Mouse (Mus musculus) MEL (cell line): ENCODE measurements around the gene Pip4k2a. TPM values are rescaled to one million over a fixed set of nuclear protein-coding genes. Genes with fewer than 3 reads are reported as not detected.

Experiments
- DNase-seq: peaks from one replicate; pipeline ENCODE4 v3.0.0; 2011; ENCODE audit warnings: low read depth, low spot score
- H3K27ac ChIP-seq: 2 replicates; pipeline ENCODE4 v1.5.1; 2012; ENCODE audit warnings: low read depth, mild to moderate bottlenecking, control low read depth, low read length, moderate library complexity; ENCODE audit not compliant: control insufficient read depth
- H3K27me3 ChIP-seq, 2 experiments: fragments of 150-350 bp in 1 of 2; sonication (generic) in 1 of 2; 2 replicates each; pipeline ENCODE4 v1.6.1; 2012; ENCODE audit warnings: low read length in 2 of 2, mild to moderate bottlenecking in 2 of 2, improper control_type of control experiment in 1 of 2, moderate library complexity in 1 of 2; ENCODE audit not compliant: insufficient read depth in 2 of 2, control insufficient read depth in 1 of 2
- H3K36me3 ChIP-seq, 2 experiments: 2 replicates each; pipeline ENCODE4 v1.6.1; 2012 to 2014; ENCODE audit warnings: low read length in 2 of 2, improper control_type of control experiment in 1 of 2, inconsistent platforms in 1 of 2, mild to moderate bottlenecking in 1 of 2; ENCODE audit not compliant: insufficient read depth in 2 of 2, control insufficient read depth in 1 of 2
- H3K4me1 ChIP-seq, 2 experiments: fragments of 150-350 bp in 1 of 2; sonication (generic) in 1 of 2; 2 replicates each; pipeline ENCODE4 v1.6.1; 2012; ENCODE audit warnings: low read length in 2 of 2, improper control_type of control experiment in 1 of 2, mild to moderate bottlenecking in 1 of 2; ENCODE audit not compliant: insufficient read depth in 2 of 2, control insufficient read depth in 1 of 2
- H3K4me3 ChIP-seq, 2 experiments: fragments of 150-350 bp in 1 of 2; sonication (generic) in 1 of 2; 2 replicates each; pipeline ENCODE4 v1.5.1; 2012; ENCODE audit warnings: low read depth in 2 of 2, low read length in 2 of 2, mild to moderate bottlenecking in 2 of 2, moderate library complexity in 2 of 2, control low read depth in 1 of 2, improper control_type of control experiment in 1 of 2; ENCODE audit not compliant: control insufficient read depth in 1 of 2, insufficient read depth in 1 of 2
- H3K79me2 ChIP-seq: 2 replicates; pipeline ENCODE4 v1.6.1; 2012; ENCODE audit warnings: mild to moderate bottlenecking, low read length, moderate library complexity; ENCODE audit not compliant: control insufficient read depth, poor library complexity, insufficient read depth
- H3K9ac ChIP-seq: 2 replicates; pipeline ENCODE4 v1.6.1; 2012; ENCODE audit warnings: low read depth, mild to moderate bottlenecking, control low read depth, low read length, moderate library complexity; ENCODE audit not compliant: control insufficient read depth, poor library complexity, severe bottlenecking
- H3K9me3 ChIP-seq: fragments of 150-350 bp; sonication (generic); replicated peaks from 2 replicates; pipeline ENCODE4 v1.6.1; 2012; ENCODE audit warnings: mild to moderate bottlenecking, low read length, improper control_type of control experiment, moderate library complexity; ENCODE audit not compliant: insufficient read depth
- BHLHE40 ChIP-seq: IDR thresholded peaks from 2 replicates; pipeline ENCODE4 v1.6.1; 2012; ENCODE audit warnings: low read depth, mild to moderate bottlenecking, inconsistent platforms, low read length, improper control_type of control experiment, borderline replicate concordance
- CHD1 ChIP-seq: IDR thresholded peaks from 2 replicates; pipeline ENCODE4 v1.6.1; 2012; ENCODE audit warnings: low read depth, mild to moderate bottlenecking, inconsistent platforms, low read length, improper control_type of control experiment
- CHD2 ChIP-seq: IDR thresholded peaks from 2 replicates; pipeline ENCODE4 v1.6.1; 2011; ENCODE audit warnings: low read length, improper control_type of control experiment
- CTCF ChIP-seq, 3 experiments: IDR thresholded peaks in 2 of 3; conservative IDR thresholded peaks in 1 of 3; 2 replicates each; pipeline ENCODE4 v1.5.1; 2011 to 2012; ENCODE audit warnings: low read length in 3 of 3, low read depth in 2 of 3, mild to moderate bottlenecking in 2 of 3, improper control_type of control experiment in 1 of 3, inconsistent platforms in 1 of 3, mixed read lengths in 1 of 3, moderate library complexity in 1 of 3; ENCODE audit not compliant: control insufficient read depth in 1 of 3, insufficient read depth in 1 of 3, poor library complexity in 1 of 3, severe bottlenecking in 1 of 3
- E2F4 ChIP-seq: IDR thresholded peaks from 2 replicates; pipeline ENCODE4 v1.6.1; 2011; ENCODE audit warnings: low read depth, low read length, improper control_type of control experiment, borderline replicate concordance
- ELF1 ChIP-seq: IDR thresholded peaks from 2 replicates; pipeline ENCODE4 v1.6.1; 2014; ENCODE audit warnings: low read depth, mild to moderate bottlenecking, inconsistent platforms, low read length, improper control_type of control experiment, moderate library complexity
- ETS1 ChIP-seq: IDR thresholded peaks from 2 replicates; pipeline ENCODE4 v1.6.1; 2012; ENCODE audit warnings: low read depth, mild to moderate bottlenecking, inconsistent platforms, low read length, improper control_type of control experiment, moderate library complexity
- GABPA ChIP-seq: IDR thresholded peaks from 2 replicates; pipeline ENCODE4 v1.6.1; 2012; ENCODE audit warnings: low read depth, mild to moderate bottlenecking, inconsistent platforms, low read length, improper control_type of control experiment, moderate library complexity
- GATA1 ChIP-seq: IDR thresholded peaks from 2 replicates; pipeline ENCODE4 v1.6.1; 2011; ENCODE audit warnings: low read depth, low read length, improper control_type of control experiment
- HCFC1 ChIP-seq: IDR thresholded peaks from 2 replicates; pipeline ENCODE4 v1.6.1; 2012; ENCODE audit warnings: low read depth, mild to moderate bottlenecking, inconsistent platforms, low read length, improper control_type of control experiment, moderate library complexity
- MAX ChIP-seq: IDR thresholded peaks from 2 replicates; pipeline ENCODE4 v1.6.1; 2011; ENCODE audit warnings: low read length, improper control_type of control experiment
- MAZ ChIP-seq: IDR thresholded peaks from 2 replicates; pipeline ENCODE4 v1.6.1; 2012; ENCODE audit warnings: low read depth, mild to moderate bottlenecking, inconsistent platforms, low read length, improper control_type of control experiment
- MEF2A ChIP-seq: IDR thresholded peaks from 2 replicates; pipeline ENCODE4 v1.6.1; 2014; ENCODE audit warnings: low read depth, mild to moderate bottlenecking, inconsistent platforms, low read length, improper control_type of control experiment; ENCODE audit not compliant: poor library complexity, insufficient replicate concordance, severe bottlenecking; ENCODE audit errors: extremely low read depth
- MYB ChIP-seq: IDR thresholded peaks from 2 replicates; pipeline ENCODE4 v1.6.1; 2011; ENCODE audit warnings: mild to moderate bottlenecking, low read depth, low read length, improper control_type of control experiment
- NELFE ChIP-seq: IDR thresholded peaks from 2 replicates; pipeline ENCODE4 v1.6.1; 2011; ENCODE audit warnings: low read depth, low read length, improper control_type of control experiment
- NRF1 ChIP-seq: IDR thresholded peaks from 2 replicates; pipeline ENCODE4 v1.6.1; 2014; ENCODE audit warnings: low read depth, mild to moderate bottlenecking, inconsistent platforms, low read length, improper control_type of control experiment, moderate library complexity; ENCODE audit not compliant: poor library complexity, insufficient read depth, severe bottlenecking
- POLR2A ChIP-seq, 2 experiments: IDR thresholded peaks; 2 replicates each; pipeline ENCODE4 v1.6.1; 2011 to 2012; ENCODE audit warnings: low read length in 2 of 2, mild to moderate bottlenecking in 2 of 2, control low read depth in 1 of 2, improper control_type of control experiment in 1 of 2, low read depth in 1 of 2, moderate library complexity in 1 of 2; ENCODE audit not compliant: control insufficient read depth in 1 of 2, insufficient read depth in 1 of 2, poor library complexity in 1 of 2
- POLR2AphosphoS2 ChIP-seq: IDR thresholded peaks from 2 replicates; pipeline ENCODE4 v1.6.1; 2011; ENCODE audit warnings: low read length, improper control_type of control experiment
- POLR2AphosphoS5 ChIP-seq: IDR thresholded peaks from 2 replicates; pipeline ENCODE4 v1.6.1; 2012; ENCODE audit warnings: low read depth, borderline replicate concordance, mild to moderate bottlenecking, inconsistent platforms, low read length, moderate library complexity, mixed read lengths
- SMC3 ChIP-seq: IDR thresholded peaks from 2 replicates; pipeline ENCODE4 v1.6.1; 2011; ENCODE audit warnings: low read depth, low read length, improper control_type of control experiment
- TAL1 ChIP-seq: IDR thresholded peaks from 2 replicates; pipeline ENCODE4 v1.6.1; 2012; ENCODE audit warnings: mild to moderate bottlenecking, inconsistent platforms, low read length, moderate library complexity, mixed read lengths
- TBP ChIP-seq: IDR thresholded peaks from 2 replicates; pipeline ENCODE4 v1.8.0; 2011; ENCODE audit warnings: low read depth, low read length, improper control_type of control experiment
- TCF12 ChIP-seq: IDR thresholded peaks from 2 replicates; pipeline ENCODE4 v1.6.1; 2014; ENCODE audit warnings: low read depth, mild to moderate bottlenecking, inconsistent platforms, low read length, improper control_type of control experiment, moderate library complexity
- UBTF ChIP-seq: IDR thresholded peaks from 2 replicates; pipeline ENCODE4 v1.6.1; 2012; ENCODE audit warnings: low read depth, mild to moderate bottlenecking, inconsistent platforms, low read length, improper control_type of control experiment, moderate library complexity, borderline replicate concordance; ENCODE audit not compliant: insufficient read depth
- USF1 ChIP-seq: IDR thresholded peaks from 2 replicates; pipeline ENCODE4 v1.6.1; 2014; ENCODE audit warnings: low read depth, mild to moderate bottlenecking, inconsistent platforms, low read length, improper control_type of control experiment, moderate library complexity
- ZC3H11A ChIP-seq: IDR thresholded peaks from 2 replicates; pipeline ENCODE4 v1.6.1; 2012; ENCODE audit warnings: low read depth, mild to moderate bottlenecking, inconsistent platforms, low read length, improper control_type of control experiment
- ZKSCAN1 ChIP-seq: IDR thresholded peaks from 2 replicates; pipeline ENCODE4 v1.6.1; 2012; ENCODE audit warnings: low read depth, mild to moderate bottlenecking, inconsistent platforms, low read length, improper control_type of control experiment, moderate library complexity
- ZNF384 ChIP-seq: IDR thresholded peaks from 2 replicates; pipeline ENCODE4 v1.6.1; 2012; ENCODE audit warnings: low read depth, mild to moderate bottlenecking, inconsistent platforms, low read length, improper control_type of control experiment
- polyA plus RNA-seq, 2 experiments: library from polyadenylated mRNA; stranded (reverse) in 1 of 2; unstranded in 1 of 2; fragments of >175 nt in 1 of 2; fragments of >200 nt in 1 of 2; gene quantifications; 2 replicates each; pipeline versions ENCODE4 v1.2.1 to v1.2.4; 2012; ENCODE audit warnings: low replicate concordance in 2 of 2, low read depth in 1 of 2; ENCODE audit not compliant: insufficient read length in 2 of 2, insufficient read depth in 1 of 2, missing spikeins in 1 of 2
- total RNA-seq: library from RNA; depleted of rRNA; stranded (reverse); fragments of 300-350 nt; gene quantifications from 2 replicates; pipeline ENCODE4 v1.2.3, GENCODE M21; 2012

The Pip4k2a gene
- total and polyA plus RNA-seq, 3 experiments = 7.9 to 48.5 TPM; not detected in 1

GRCm38 (mm10) chr2:18915372-18916041, 82.4 kb downstream of the Pip4k2a start:
- Histone ChIP-seq H3K9ac (no peak overlapping the region), H3K4me3 (no peak overlapping the region), H3K27me3 (no peaks in the 10 kb centered on the region), H3K79me2 (peaks cover 5% of the 10 kb centered on the region; the same call in 1 of the 2 replicates), H3K4me1 (peaks cover 9 to 22% of the 10 kb centered on the region in 2 experiments), H3K27ac (no peak overlapping the region), H3K36me3 (peaks cover 0 to 20% of the 10 kb centered on the region in 2 experiments; a peak in 2 of 4 replicates), H3K9me3 (no peaks in the 10 kb centered on the region)
- TF ChIP-seq MAZ = no peak
- no peak for TF ChIP-seq CTCF (IDR thresholded peaks at IDR 0.05 in 2 of 3, conservative IDR thresholded peaks at IDR 0.05 in 1 of 3; ENCODE audit: control insufficient read depth in 1 of 3, insufficient read depth in 1 of 3, low read depth in 2 of 3, low read length in 3 of 3, poor library complexity in 1 of 3, severe bottlenecking in 1 of 3)
- TF ChIP-seq CHD1 = no peak
- TF ChIP-seq POLR2A (IDR thresholded peaks at IDR 0.05; ENCODE audit: control insufficient read depth in 1 of 2, insufficient read depth in 1 of 2, low read depth in 1 of 2, low read length in 2 of 2, poor library complexity in 1 of 2) = no peak
- no peak for TF ChIP-seq ZKSCAN1
- TF ChIP-seq NELFE = no peak
- TF ChIP-seq CHD2 = no peak
- no peak for TF ChIP-seq MYB
- no peak for TF ChIP-seq E2F4
- TF ChIP-seq ELF1 = no peak
- TF ChIP-seq GABPA = no peak
- TF ChIP-seq TBP = no peak
- TF ChIP-seq POLR2AphosphoS2 = no peak
- TF ChIP-seq TAL1 = no peak
- no peak for TF ChIP-seq MEF2A
- TF ChIP-seq USF1 = no peak
- no peak for TF ChIP-seq TCF12
- no peak for TF ChIP-seq BHLHE40
- TF ChIP-seq GATA1 = no peak
- DNase-seq = no peak

GRCm38 (mm10) chr2:18914750-18915149, 83.2 kb downstream of the Pip4k2a start:
- TF ChIP-seq UBTF = no peak
- no peak for TF ChIP-seq POLR2A (IDR thresholded peaks at IDR 0.05; ENCODE audit: control insufficient read depth in 1 of 2, insufficient read depth in 1 of 2, low read depth in 1 of 2, low read length in 2 of 2, poor library complexity in 1 of 2)
- TF ChIP-seq ZKSCAN1 = no peak
- TF ChIP-seq ETS1 = no peak
- TF ChIP-seq MAX = no peak
- no peak for TF ChIP-seq ZC3H11A
- TF ChIP-seq GABPA = no peak
- TF ChIP-seq ELF1 = no peak
- no peak for TF ChIP-seq SMC3
- TF ChIP-seq BHLHE40 = no peak
- TF ChIP-seq GATA1 = no peak
- no peak for TF ChIP-seq HCFC1
- TF ChIP-seq NRF1 = no peak
- no peak for TF ChIP-seq POLR2AphosphoS5
- TF ChIP-seq CTCF (IDR thresholded peaks at IDR 0.05 in 2 of 3, conservative IDR thresholded peaks at IDR 0.05 in 1 of 3; ENCODE audit: control insufficient read depth in 1 of 3, insufficient read depth in 1 of 3, low read depth in 2 of 3, low read length in 3 of 3, poor library complexity in 1 of 3, severe bottlenecking in 1 of 3) = no peak
- no peak for TF ChIP-seq ZNF384
- TF ChIP-seq USF1 = no peak
- TF ChIP-seq, all 39 proteins: peak for 0
- DNase-seq = no peak
- H3K9me3 ChIP-seq = no peaks in the 10 kb centered on the region

More at GRCm38 (mm10) chr2:18914750-18915149, 83.2 kb downstream of the Pip4k2a start:
- H3K27me3 ChIP-seq = no peaks in the 10 kb centered on the region
- no peak overlapping the region for H3K4me3 ChIP-seq
- H3K4me1 ChIP-seq = peaks cover 3 to 16% of the 10 kb centered on the region in 2 experiments
- no peak overlapping the region for H3K27ac ChIP-seq
- no peak overlapping the region for H3K9ac ChIP-seq
- peaks cover 0 to 15% of the 10 kb centered on the region in 2 experiments; a peak in 2 of 4 replicates for H3K36me3 ChIP-seq
- H3K79me2 ChIP-seq = peaks cover 5% of the 10 kb centered on the region; the same call in 1 of the 2 replicates
